Mouse (Mus musculus): Measurements from ENCODE around the gene Krt42.
"Not testable (repeated sequence)": the region's sequence is repeated elsewhere in the genome, so short reads cannot be mapped to it uniquely, and the experiment has no call there.

Gene Krt42

GRCm38 (mm10) chr11:100277726-100278480 lies 8.2 kb upstream of the Krt42 start:
- no peak for DNase-seq

GRCm38 (mm10) chr11:100275466-100275865 lies 5.8 kb upstream of the Krt42 start:
- no peak for DNase-seq

- no peak for DNase-seq
Observed at GRCm38 (mm10) chr11:100274719-100275118, 5.0 kb upstream of the Krt42 start.

- no peak for DNase-seq
Observed at GRCm38 (mm10) chr11:100271878-100272277, 2.2 kb upstream of the Krt42 start.

- DNase-seq, result no peak
Observed at GRCm38 (mm10) chr11:100262058-100262980, 7.4 kb downstream of the Krt42 start.

- DNase-seq, result no peak
Observed at GRCm38 (mm10) chr11:100261235-100261605, 8.5 kb downstream of the Krt42 start.

GRCm38 (mm10) chr11:100260514-100261234 lies 9.0 kb downstream of the Krt42 start, which contains the start of gene Krt17:
TSS of gene Krt17 (minus strand) at chr11:100261029.
- no peak for DNase-seq

- DNase-seq, result no peak
Observed at GRCm38 (mm10) chr11:100259079-100259478, 10.6 kb downstream of the Krt42 start.

- no peak for DNase-seq
Observed at GRCm38 (mm10) chr11:100257967-100258366, 11.7 kb downstream of the Krt42 start.

GRCm38 (mm10) chr11:100255514-100255913 lies 14.2 kb downstream of the Krt42 start:
- no peak for DNase-seq

- DNase-seq, result no peak
Observed at GRCm38 (mm10) chr11:100254360-100255090, 15.1 kb downstream of the Krt42 start.

- no peak for DNase-seq
Observed at GRCm38 (mm10) chr11:100248852-100249465, 20.7 kb downstream of the Krt42 start, which contains the start of gene Krt16. TSS of gene Krt16 (minus strand) at chr11:100248902.

GRCm38 (mm10) chr11:100246471-100246870 lies 23.2 kb downstream of the Krt42 start:
- not testable (repeated sequence) for DNase-seq

GRCm38 (mm10) chr11:100240272-100240671 lies 29.4 kb downstream of the Krt42 start:
- DNase-seq, result not testable (repeated sequence)

- DNase-seq, result no peak
Observed at GRCm38 (mm10) chr11:100221741-100222140, 47.9 kb downstream of the Krt42 start.

- DNase-seq, result no peak
Observed at GRCm38 (mm10) chr11:100219304-100219703, 50.4 kb downstream of the Krt42 start.
